12 mouse cellular contexts compared by ENCODE assay signal in the genomic region with DNA sequence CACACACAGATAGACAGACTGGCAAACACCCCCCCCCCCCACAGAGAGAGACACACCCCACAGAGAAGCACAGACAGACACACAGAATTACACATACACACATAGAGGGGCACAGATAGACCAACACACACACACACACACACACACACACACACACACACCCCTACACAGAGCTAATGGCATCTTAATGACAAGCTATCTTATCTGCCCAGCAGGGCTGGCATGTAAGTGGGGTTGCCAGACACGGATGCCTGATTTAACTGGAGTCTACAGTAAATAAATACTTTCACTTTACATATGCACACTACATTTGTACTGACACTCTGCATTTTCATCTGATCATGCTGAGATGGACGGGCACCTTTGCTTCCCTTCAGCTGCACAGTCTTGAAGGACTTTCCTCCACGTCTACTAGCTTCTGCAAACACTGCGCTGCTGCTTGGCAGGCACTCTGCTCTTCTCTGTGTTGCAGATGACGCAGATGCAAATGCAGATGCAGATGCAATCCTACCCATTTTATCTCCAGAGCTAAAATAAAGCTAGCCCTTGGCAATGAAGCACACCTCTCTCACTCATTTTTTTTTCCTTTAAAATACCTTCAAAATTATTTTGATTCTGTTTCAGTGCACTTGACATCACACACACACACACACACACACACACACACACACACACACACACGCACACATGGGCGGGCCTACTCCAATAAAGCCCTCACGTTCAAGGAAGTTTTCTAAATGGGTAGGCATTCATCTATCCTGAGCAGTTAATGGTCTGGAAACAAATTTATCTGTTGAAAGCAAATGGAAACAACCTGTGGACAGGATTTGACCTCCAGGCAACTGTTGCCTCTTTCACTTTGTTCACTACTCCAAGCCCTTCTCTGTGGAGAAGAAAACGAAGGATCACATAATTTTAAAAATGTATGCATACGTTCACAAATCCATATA. TPM values are rescaled to one million over a fixed set of nuclear protein-coding genes. Genes with fewer than 3 reads are reported as not detected.
A peak's percentile ranks its signal among the peaks of the same experiment; 100 is the strongest.
DNase-seq lines count a peak whose midpoint lies in the region; ATAC-seq lines count a peak whose summit lies in the region.
"Had no signal": no experiment of that assay in that cellular context is flagged by ENCODE, and none has a peak within 500 bp of the region (broad histone marks: within the 10 kb centered on the region; RNA-seq: fewer than 3 reads in every experiment).

No protein-coding gene starts in this region.

- WGBS in heart, embryonic 16.5 days: 56% methylated on average over 10 of the region's 10 CpGs
- WGBS in liver, embryonic 11.5 days: 62% methylated on average over 10 of the region's 10 CpGs
- 68% methylated on average over 10 of the region's 10 CpGs for WGBS in stomach, embryonic 15.5 days

- H3K9ac ChIP-seq in heart, embryonic 16.5 days (ENCODE audit: low read length): no peak overlapping the region
- H3K9ac ChIP-seq in liver, embryonic 11.5 days (ENCODE audit: low read depth, low read length): no peak overlapping the region
- H3K9ac ChIP-seq in stomach, embryonic 15.5 days: no peak overlapping the region
- H3K9ac ChIP-seq: embryonic facial prominence, embryonic 13.5 days had no signal

- no peak overlapping the region for H3K27ac ChIP-seq in heart, embryonic 16.5 days (ENCODE audit: low read length)
- H3K27ac ChIP-seq in liver, embryonic 11.5 days (ENCODE audit: low read depth, low read length): no peak overlapping the region
- H3K27ac ChIP-seq in stomach, embryonic 15.5 days: no peak overlapping the region
- H3K27ac ChIP-seq: embryonic facial prominence, embryonic 13.5 days had no signal

- 0 out of 2 replicates have a peak overlapping the region, but pooled peaks have one; percentile 15 for H3K4me2 ChIP-seq in heart, embryonic 16.5 days (ENCODE audit: low read depth, low read length)
- no peak overlapping the region for H3K4me2 ChIP-seq in liver, embryonic 11.5 days
- no peak overlapping the region for H3K4me2 ChIP-seq in stomach, embryonic 15.5 days
- H3K4me2 ChIP-seq: embryonic facial prominence, embryonic 13.5 days had no signal

- no peaks in the 10 kb centered on the region for H3K9me3 ChIP-seq in heart, embryonic 16.5 days (replicated peaks; ENCODE audit: control insufficient read depth, low read length)
- no peaks in the 10 kb centered on the region for H3K9me3 ChIP-seq in liver, embryonic 11.5 days (ENCODE audit: control insufficient read depth, low read length)
- H3K9me3 ChIP-seq in stomach, embryonic 15.5 days: no peaks in the 10 kb centered on the region
- H3K9me3 ChIP-seq: embryonic facial prominence, embryonic 13.5 days had no signal

- DNase-seq in heart, adult 8-10 months (ENCODE audit: low spot score): no peak
- peak; percentile 13 for DNase-seq in spleen, adult 12 weeks (ENCODE audit: low spot score)
- no peak for DNase-seq in spleen, postnatal 14 days (ENCODE audit: low spot score in 2 of 2)
- no peak for DNase-seq in liver, embryonic 11.5 days (ENCODE audit: low spot score)
- DNase-seq in layer of hippocampus, postnatal 10 days (ENCODE audit: low spot score in 2 of 2): no peak
- no peak for DNase-seq in cerebellum, postnatal 10 days
- DNase-seq: lung, postnatal 10 days; right cerebral cortex, postnatal 25 days; thymus, adult 2 months had no signal

- no peak for ATAC-seq in heart, embryonic 16.5 days (replicated peaks; ENCODE audit: extremely low read depth, insufficient read depth, low FRiP score)
- peak; percentile 86 for ATAC-seq in liver, embryonic 11.5 days (replicated peaks; ENCODE audit: low FRiP score)
- ATAC-seq in stomach, embryonic 15.5 days (ENCODE audit: insufficient read depth, low FRiP score, low read depth): peak; percentile 75

- peaks cover 18% of the 10 kb centered on the region for H3K4me1 ChIP-seq in heart, embryonic 16.5 days (ENCODE audit: control insufficient read depth, insufficient read depth, low read length)
- H3K4me1 ChIP-seq in liver, embryonic 11.5 days (replicated peaks; ENCODE audit: control insufficient read depth, insufficient read depth, low read length): peaks cover 10% of the 10 kb centered on the region
- 0 out of 2 replicates have a peak, but pooled peaks cover 4% of the 10 kb centered on the region for H3K4me1 ChIP-seq in stomach, embryonic 15.5 days
- H3K4me1 ChIP-seq: embryonic facial prominence, embryonic 13.5 days had no signal

- H3K27me3 ChIP-seq in heart, embryonic 16.5 days (ENCODE audit: control insufficient read depth, insufficient read depth, low read length): no peaks in the 10 kb centered on the region
- no peaks in the 10 kb centered on the region for H3K27me3 ChIP-seq in liver, embryonic 11.5 days (replicated peaks; ENCODE audit: control insufficient read depth, insufficient read depth, low read length)
- H3K27me3 ChIP-seq in stomach, embryonic 15.5 days (replicated peaks): no peaks in the 10 kb centered on the region
- H3K27me3 ChIP-seq: embryonic facial prominence, embryonic 13.5 days had no signal

- no peak overlapping the region for H3K4me3 ChIP-seq in heart, embryonic 16.5 days (ENCODE audit: low read length)
- H3K4me3 ChIP-seq in liver, embryonic 11.5 days (ENCODE audit: low read depth, low read length): no peak overlapping the region
- H3K4me3 ChIP-seq in stomach, embryonic 15.5 days (replicated peaks): no peak overlapping the region
- H3K4me3 ChIP-seq: embryonic facial prominence, embryonic 13.5 days had no signal

- H3K36me3 ChIP-seq in heart, embryonic 16.5 days (ENCODE audit: control insufficient read depth, insufficient read depth): no peaks in the 10 kb centered on the region
- H3K36me3 ChIP-seq in liver, embryonic 11.5 days (ENCODE audit: control insufficient read depth, insufficient read depth, low read length): no peaks in the 10 kb centered on the region
- H3K36me3 ChIP-seq in stomach, embryonic 15.5 days: no peaks in the 10 kb centered on the region
- H3K36me3 ChIP-seq: embryonic facial prominence, embryonic 13.5 days had no signal

RNA-seq across cellular contexts. Expression of a gene that starts 15.3 kb away (rescaled TPM):
- 4.5 and 6.2 TPM in 2 replicates for polyA plus RNA-seq in heart, embryonic 16.5 days (2015; fragmentation: Nextera tagmentation; extraction: Ambion mirVana)
- total RNA-seq in heart, adult 8-10 months (2022): 10 to 100 TPM; 24.3 to 29.4 (median 27.4) TPM
- polyA plus RNA-seq in liver, embryonic 11.5 days (2014; fragmentation: Nextera tagmentation; extraction: Ambion mirVana): 2.3 and 2.8 TPM in 2 replicates
- polyA plus RNA-seq in stomach, embryonic 15.5 days (2015; fragmentation: Nextera tagmentation; extraction: Ambion mirVana): 17.8 and 21.7 TPM in 2 replicates
- total RNA-seq in layer of hippocampus, postnatal 10 days (2021): 10 to 100 TPM; 16.9 to 17.0 TPM
